Mouse (Mus musculus) adrenal gland, adult 8-10 months (tissue): ENCODE results near the gene Mtfr1l. TPM values are rescaled to one million over a fixed set of nuclear protein-coding genes. Genes with fewer than 3 reads are reported as not detected.

ENCODE experiments used
- DNase-seq: peaks from one replicate; pipeline ENCODE4 v3.0.0; 2022
- total RNA-seq, 4 experiments: library from RNA; stranded (reverse); gene quantifications; 2 replicates each; pipeline ENCODE4 v1.2.4; 2022

The Mtfr1l gene
- total RNA-seq, 4 experiments from 2014 or later: 125 to 174 (median 152) TPM

DNA sequence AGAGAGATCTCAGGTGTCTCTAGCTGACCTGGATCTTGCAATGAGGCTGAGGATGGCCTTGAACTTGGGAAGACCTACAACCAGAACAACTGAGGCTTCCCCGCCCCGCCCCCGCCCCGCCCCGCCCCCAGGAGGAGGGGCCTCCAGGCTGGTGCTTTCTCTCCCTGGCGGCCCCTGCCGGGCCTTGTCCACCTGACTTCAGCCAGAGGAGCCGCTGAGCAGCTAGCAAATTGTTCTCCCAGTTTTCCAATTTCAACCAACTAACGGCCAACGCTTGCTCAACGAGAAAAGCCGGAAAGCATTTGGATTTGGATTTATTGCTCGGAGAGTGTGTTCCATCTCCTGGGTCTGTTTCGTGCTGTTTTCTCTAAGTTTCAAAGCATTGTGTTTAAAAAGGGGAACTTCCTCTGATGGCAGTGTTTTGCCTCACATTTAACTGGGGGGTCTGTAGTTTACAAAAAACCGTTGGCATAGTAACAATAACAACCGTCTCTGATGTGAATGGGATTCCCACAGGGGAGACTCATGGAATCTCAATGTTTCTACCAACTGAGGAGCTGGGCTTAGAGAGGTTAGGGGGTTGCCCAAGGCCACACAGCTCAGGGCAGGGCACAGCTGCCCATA is 22.6 kb upstream of the Mtfr1l start:
- no peak for DNase-seq

DNA sequence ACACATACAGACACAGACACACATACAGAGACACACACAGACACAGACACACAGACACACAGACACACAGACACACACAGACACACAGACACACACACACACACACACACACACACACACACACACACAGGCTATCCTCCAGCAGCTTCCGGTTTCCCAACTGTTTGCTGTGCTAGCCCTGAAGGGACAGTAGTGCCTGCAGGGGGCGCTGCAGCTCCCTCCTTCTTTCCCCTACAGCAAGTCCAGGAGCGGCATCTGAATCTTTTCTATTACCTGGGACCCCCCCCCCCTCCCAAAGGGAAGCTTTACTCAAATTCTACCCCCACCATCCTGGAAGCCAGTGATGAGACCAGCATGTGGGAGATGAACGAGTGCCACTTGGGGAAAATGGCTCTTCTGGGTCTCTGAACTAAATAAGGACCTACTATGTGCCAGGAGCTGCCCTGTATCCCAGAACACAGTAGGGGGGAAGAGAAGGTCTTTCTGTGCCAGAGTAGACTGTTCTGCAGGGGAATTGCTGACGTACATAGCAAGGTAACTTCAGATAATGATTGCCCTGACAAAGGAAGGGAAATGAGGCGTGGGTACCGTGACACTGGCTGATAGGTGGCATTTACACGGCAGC is 20.9 kb upstream of the Mtfr1l start:
- DNase-seq: no peak

DNA sequence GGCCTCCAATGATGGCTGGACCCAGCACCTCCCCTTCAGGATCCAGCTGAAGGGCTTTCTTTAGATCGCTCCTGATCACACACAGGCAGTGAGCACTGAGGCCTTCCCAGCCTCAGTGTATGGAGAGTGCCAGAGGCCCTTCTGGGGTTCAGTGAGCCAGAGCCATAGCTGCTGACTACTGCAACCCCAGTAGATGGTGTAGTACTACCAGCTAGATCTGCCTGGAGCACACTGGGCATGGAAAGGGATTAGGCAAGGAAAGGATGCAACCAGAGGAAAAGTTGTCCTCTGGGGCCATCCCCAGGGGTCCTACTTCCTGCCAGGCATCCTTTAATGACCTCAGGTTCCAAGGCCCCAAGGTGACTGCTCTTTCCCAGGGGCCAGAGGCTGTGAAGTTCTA is 18.4 kb upstream of the Mtfr1l start:
- no peak for DNase-seq

DNA sequence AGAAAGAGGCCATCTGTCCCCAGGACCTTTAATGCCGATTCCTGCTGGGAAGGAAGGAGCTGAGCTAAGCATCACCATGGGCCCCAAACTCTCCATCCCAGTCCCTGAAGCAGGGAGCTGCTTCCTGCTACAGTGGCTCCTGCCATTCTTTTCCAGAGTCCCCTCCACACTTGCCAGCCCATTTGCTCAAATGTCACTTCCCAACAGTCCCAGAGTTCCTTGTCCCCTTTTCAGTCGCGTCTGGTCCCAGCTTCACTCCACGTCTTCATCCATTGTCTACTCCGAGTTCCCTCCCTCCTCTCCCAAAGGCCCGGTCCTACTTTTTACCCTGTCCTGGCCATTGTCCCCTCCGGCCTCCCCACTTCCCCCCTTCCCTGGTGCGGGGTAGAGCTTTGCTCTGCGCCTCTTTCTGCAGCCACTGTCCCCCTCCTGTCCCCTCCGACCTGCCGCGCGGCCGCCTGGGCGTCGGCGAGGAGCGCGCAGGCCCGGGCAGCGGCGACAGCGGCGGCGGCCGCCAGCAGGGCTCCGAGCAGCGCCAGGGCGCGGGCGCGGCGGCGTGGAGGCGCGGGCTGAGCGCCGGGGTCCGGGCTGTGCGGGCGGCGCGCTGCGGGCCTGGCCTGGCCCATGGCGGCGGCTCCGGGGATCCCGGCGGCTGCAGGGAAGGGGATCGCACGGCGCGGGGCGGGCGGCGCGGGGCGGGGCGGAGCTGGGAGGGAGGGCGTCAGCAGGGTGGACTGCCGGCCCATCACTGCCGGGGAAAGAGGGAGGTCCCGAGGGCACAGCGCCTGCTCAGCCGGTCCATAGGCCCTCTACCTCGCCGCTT is 16.5 kb upstream of the Mtfr1l start, which contains the start of gene Selenon:
Gene Selenon, minus strand, starts transcription at position 673 of the 823 bp plus-strand sequence.
- peak; percentile 58 for DNase-seq

DNA sequence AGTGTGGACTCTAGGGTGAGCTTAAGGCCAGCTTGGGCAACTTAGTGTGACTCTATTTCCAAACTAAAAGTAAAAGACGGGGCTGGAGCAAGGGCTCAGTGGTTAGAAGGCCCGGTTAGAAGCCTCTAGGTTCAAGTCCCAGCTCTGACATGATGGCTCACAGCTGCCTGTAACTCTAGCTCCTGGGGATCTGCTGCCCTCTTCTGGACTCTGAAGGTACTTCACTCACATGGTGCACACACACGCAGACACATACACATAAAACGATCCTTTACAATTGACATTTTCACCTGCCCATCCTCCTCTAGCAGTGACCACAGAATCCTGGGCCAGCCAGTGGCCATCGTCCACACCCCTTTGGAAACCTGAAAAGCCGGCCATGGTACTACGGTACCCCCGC is 14.7 kb upstream of the Mtfr1l start:
- no peak for DNase-seq

DNA sequence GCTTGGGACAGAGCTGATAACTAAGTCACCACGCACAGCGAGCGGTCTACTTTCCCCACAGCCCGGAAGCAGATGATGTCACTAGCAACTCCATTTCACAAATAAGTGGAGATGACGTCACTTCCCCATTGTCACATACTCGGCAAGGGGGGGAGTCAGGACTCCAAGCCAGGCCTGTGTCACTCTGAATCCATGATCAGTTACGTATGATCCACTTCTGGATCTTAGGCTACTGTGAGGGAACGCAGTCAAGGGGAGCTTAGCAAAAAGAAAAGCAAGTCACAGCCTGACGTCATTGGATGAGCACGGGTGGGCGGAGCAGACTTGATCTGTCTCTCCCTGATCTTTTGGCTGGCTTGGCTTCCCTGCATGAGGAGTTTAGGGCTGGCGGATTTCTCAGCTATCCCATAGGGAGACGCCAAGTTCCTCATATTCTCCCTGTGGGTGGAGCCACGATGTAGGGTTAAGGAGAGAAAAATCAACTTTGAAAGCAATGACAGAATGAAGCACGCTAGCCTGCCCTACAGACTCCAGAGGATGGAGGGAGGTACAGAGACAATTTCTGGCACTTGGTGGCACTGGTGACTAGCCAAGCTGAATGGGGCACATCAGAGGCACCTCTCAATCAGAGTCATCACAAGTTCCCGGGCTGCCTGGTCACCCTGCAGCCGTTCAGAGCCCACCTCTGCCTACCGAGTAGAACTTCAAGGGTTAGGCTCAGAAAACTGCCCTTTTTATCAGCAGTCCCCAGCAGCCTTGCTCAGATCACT is 13.2 kb upstream of the Mtfr1l start:
- no peak for DNase-seq

DNA sequence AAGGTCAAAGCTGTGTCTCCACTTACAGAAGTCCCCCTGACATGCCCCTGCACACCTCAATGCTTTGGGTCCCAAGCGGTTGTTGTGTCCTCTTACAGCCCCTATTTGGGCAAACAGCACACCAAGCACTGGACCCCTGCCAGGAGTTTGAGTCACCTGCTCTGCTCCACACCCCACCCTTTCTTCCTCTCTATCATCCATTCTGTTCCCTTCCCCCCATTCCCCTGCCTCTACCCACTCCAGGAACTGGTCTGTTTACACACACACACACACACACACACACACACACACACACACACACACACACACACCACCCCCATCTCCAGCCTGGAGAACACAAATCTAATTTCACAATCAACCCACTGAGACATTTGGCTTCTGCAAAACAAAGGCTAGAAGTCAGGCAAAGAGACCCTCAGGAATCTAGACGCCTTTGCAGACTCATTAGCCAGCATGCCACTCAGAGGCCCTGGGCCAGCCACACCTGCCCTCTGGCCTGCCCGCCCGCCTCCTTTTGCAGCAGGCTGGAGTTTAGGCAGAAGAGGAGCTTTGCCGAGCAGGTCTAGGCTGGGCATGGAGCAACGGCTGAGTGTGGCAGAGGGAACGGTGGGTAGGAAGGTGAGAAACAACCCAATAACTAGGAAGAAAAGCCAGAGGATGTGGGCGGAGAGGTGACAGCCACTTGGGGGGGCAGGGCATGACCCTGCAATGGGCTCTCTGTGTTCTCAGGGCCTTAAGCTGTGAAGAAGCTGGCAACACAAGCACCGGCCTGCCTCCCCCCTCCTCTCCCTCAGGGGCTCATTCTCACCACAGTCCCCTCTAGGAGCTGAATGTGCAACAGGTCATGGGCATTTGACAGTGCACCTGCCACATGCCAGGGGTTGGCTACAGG is 11.9 kb upstream of the Mtfr1l start:
- no peak for DNase-seq

DNA sequence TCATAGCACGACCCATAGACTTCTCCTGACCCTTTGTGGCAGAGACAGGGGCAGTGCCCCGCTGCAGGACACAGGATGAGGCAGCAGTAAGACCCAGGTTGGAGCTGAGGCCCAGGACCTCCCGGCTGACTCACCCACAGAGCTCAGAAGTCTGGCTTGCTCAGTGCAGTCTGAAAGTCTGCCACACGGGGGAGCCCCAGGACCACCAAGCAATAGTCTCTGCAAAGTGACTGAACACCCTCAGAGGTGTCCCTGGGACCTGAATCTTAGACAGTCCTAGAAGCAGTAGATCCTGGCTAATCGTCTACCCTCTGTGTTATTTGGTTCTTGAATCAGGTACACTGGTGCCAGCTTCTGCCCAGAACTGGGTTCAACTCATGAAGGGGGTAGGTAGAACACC is 8.1 kb upstream of the Mtfr1l start:
- DNase-seq: peak; percentile 83

DNA sequence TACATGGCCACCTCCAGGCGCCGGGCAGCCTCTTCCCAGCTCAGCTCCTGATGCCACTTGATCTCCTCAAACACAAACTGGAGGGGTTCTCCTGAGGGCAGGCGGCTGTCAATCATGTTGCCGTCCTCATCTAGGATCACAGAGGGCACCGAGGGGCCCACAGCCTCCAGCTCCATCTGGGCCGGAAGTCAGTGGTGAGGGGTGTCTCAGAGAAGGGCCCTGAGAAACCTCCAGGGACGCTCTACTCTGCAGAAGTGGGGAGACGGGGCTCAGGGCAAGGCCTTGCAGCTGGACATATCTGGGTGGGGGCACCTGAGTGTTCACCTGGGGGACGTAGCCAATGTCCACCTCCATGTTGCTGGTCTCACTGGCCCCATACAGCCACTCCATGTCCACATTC is 7.5 kb upstream of the Mtfr1l start:
- no peak for DNase-seq

DNA sequence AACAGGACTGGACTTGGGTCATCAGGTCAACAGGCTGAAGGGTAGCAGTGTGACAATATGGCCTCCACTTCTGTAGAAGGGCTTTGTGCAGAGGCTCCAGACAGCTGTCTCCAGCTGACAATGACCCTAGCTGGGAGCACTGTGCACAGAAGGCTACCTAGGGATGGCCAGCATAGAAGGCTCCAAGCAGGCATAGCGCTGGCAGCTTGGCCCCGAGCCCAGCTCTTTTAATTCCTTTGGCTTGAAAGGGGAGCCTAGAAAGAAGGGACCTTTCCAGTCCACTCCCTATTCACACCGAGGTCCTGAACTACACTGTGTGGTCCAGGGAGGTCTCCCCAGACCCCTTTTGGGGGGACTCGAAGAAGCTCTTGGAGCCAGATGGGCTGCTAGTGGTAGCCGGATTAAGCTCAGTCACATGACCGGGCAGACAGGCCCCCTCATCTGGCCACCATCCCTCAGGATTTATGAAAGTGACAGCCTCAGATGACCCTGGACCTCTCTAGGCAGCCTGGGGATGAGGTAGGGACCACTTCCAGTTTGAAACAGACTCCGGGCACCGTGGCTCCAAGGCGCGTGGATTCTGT is 3.9 kb upstream of the Mtfr1l start:
- DNase-seq: no peak

DNA sequence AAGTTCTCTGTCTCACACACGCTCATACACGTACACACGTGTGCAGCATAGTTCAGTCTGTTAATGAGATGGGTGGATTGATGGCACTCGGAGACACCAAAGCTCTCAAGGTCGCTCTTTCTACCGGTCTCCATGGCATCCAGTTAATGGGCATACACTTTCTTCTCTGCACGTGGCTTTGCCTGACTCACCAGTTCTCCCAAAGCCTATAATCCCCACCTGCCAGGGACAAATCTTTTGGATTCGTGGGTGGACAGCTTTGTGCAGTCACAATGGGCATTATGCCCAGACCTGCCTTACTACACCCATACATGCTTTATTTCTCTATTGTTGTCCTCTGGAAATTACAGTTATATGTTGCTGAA is 582 bp upstream of the Mtfr1l start:
- DNase-seq: peak; percentile 69

DNA sequence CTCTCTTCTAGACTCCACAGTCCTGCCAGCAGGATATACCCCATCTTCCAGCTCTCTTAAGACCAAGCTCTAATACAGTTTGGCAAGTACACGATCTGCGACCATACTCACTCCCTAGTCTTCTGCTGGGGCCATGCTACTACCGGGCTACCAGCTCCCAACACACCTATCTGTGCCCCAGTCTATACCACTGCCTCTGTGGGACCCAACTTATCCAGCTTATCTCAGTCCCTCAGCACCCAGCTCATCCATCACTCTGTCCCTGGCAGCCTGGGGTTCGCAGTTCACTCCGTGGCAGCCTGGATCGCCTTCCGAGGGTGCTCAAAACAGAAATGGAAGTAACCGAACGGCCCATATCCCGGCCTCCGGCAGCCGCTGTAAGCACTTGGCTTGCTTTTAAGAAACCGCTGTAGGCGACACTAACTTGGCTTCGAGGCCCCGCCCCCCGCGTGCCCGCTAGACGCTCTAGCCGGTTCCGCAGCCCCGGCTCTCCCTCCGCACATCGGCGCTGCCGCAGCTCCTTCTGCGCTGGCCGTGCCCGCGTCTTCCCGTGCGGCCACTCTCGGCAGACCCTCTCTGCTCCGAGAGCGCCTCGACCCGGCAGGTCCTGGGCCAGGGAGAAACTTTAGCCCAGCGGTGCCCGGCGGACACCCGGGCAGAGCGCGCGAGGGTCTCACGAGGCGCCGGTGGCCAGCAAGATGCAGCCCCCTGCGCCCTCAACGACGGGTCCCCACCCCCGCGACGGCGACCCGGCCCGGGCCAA is 882 bp downstream of the Mtfr1l start:
- DNase-seq: peak; percentile 70

DNA sequence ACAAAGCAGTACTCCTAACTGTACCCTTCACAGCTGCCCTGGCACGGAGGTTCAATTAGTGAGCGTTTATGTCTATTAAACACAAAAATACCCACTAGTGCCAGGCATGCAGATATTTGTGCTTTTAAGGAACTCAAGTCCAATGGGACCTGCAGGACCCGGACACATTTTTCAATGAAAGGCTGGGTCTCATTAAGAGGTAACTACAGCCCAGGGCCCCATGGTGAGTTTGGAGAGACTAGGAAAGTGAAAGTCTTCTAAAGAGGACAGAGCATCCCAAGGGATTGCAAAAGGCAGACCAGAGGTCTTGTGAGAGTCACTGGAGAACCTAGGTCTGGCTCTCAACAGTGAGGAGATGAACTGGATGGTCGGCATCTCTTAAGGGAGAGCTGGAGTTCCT is 1.8 kb downstream of the Mtfr1l start:
- DNase-seq: no peak

DNA sequence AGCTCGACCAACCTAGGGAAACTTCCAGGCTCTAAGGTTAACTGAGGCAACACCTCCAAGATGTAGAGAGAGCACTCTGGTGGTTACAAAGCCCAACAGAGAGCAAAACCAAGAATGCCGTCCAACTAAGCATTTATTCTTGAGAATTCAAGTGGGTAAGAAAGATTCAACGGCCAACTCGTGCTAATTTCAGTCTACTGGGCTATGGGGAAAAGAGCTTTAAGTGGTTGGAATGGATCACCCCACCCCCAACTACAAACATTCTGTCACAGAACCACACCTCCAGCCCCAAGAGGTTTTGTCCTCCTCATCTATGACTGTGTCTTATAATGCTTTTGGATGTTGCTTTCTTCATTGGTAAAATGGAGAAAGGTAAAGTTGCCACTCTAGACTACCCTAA is 2.3 kb downstream of the Mtfr1l start:
- DNase-seq: no peak

DNA sequence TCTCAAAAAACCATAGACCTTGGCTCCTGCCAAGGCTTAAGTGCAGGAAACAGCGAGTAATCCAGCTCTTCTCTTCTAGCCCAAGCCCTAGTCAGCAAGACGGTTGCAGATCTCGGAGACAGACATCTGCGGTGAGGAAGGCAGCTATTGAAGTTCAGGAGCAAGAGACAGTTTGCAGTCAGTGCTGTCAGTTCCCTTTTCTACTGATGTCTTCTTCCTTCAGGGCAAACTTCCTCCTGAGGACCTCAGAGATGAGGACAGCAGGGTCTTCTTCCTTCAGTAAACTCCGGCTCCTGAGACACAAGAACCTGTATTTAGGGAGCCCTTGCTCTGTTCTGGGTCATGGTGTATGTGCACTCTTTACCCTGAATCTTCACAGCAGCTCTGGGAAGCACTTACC is 9.0 kb downstream of the Mtfr1l start:
- DNase-seq: no peak

DNA sequence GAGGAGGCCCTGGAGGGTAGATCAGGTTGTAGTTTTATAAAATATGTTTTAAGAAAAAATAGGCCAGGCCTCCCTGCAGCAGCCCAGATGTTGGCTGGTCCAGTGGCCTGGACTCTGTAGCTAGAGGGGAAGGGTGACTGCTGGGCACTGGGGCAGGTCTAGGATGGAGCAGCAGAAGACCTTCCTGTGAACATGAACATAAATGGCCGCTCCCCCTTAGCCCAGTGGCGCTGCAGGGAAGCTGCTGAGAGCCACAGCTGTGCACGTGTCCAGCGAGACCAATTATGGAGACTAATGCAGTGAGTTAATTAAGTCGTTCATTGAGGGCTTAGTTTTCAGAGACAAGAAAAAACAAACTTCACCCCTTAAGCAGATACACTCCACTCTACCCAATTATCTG is 9.4 kb downstream of the Mtfr1l start:
- DNase-seq: no peak

DNA sequence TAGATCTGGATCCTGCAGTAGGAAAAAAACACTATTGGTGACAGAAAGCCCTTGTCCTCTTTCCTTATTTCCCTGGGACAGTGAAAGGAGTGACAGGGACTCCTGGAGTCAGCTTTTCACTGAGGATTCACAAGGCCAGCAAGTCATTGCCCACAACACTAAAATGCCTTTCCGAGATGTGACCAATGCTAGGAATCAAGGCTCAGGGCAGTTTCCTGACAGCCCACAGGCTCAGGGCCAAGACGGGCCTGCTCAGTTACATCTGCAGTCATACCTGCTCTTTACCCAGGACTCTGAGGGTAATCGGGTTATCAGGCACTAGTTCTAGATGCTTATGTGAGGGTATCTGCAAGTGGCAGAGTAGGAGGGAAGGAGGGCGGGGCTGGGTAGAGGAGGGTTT is 11.7 kb downstream of the Mtfr1l start:
- no peak for DNase-seq

DNA sequence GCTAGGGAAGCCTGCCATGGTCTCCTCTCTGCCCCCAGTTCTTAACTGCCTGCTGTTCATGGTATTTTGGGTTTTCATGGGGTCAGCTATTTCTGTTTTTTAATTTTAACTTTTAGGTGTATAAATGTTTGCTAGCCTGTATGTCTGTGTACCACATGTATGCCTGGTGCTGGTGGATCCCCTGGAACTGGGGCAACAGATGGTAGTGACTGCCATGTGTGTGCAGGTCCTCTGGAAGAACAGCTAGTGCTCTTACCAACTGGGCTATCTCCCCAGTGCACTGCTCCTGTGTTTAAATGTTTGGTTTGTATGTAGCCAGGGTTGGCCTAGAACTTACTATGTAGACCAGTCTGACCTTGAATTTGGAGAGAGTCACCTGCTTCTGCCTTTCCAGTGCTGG is 15.9 kb downstream of the Mtfr1l start:
- DNase-seq: no peak

DNA sequence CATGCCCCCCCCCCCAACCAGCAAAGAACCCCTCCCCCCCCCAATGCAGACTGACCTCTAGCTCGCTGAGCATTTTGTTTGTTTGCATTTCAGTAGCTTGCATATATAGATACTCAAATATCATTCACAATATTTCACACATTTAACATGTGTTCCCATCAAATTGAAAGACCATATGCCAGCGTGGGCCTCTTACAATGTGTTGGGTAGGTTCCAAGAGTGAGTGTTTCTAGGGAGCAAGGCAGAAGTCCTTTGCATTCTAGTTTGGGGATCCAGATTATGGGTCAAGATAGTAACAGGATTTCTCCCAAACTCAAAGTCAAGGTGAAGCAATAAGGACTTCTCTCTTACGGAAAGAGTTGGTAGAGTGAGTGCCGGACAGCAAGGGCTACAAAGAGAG is 16.6 kb downstream of the Mtfr1l start:
- DNase-seq: no peak

DNA sequence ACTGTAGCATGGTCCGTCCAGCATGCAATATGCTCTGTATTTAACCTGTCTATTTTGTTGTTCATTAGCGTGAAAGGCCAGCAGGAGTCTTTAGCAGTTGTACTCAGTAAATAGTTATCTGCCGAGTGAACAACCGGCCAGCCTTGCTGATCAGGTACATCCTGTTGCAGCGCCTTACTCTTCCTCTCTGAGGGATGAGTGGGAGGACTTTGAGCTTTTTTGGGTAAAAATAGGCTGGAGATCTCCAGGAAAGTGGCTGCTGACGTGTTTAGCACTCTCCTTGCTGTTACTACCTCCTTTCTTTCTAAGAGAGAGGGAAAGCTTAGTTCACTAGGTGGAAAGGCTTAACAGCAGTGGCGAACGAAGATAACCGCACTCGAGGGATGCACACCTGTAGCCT is 17.5 kb downstream of the Mtfr1l start:
- DNase-seq: no peak

DNA sequence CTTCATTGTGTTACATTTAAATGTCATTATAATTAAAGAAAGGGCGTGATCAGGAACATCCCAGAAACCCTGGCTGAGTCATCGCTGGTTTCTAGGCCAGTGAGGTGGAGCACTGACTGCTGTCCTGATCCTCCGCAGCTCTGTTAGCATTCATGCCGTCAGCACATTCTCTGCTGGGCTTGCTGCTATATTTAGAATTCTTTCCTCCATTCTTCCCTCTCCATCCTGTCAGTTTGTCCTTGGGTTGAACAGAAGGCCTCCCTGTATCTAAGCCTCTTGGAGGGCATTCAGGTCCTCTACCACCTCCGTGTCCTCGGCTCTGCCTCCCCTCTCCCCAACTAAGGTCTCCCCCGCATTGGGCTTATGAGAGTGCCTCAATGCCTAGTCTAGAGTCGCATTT is 18.2 kb downstream of the Mtfr1l start:
- peak; percentile 72 for DNase-seq
